Mouse (Mus musculus): ENCODE measurements at regions not wholly inside any gene's neighbourhood (a gene's known extent, or its start where the extent isn't known, plus 50 kb on each side); places are given as distances from the start of the nearest gene placed in this dataset.

DNA sequence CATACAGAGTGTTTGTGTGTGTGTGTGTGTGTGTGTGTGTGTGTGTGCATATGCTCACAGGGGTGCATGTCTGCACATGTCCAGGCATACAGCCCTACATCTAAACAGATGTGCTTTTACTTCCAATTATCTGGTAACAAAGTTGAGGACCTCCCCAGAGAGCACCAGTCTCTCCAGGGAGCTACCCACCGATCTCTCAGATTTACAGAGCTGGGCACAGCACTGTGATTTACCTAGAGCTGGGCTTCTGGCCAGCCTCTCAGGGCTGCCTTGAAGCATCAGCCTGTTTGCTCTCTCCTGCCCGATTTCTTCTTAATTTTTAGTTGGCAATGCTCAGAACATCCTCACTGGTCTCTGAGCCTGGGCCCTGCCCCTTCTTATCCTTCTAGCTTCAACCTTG lies 165.7 kb downstream of the Rps24 start:
- TF ChIP-seq POLR2A (IDR thresholded peaks at IDR 0.05; ENCODE audit: borderline replicate concordance, extremely low read depth, low read depth, low read length) (no peak), CTCF (IDR thresholded peaks at IDR 0.05; ENCODE audit: insufficient read depth, low read length) (no peak)

Measured in lung, adult 2 months (tissue).